Mouse (Mus musculus): ENCODE results near the gene Tchp.

The Tchp gene

DNA sequence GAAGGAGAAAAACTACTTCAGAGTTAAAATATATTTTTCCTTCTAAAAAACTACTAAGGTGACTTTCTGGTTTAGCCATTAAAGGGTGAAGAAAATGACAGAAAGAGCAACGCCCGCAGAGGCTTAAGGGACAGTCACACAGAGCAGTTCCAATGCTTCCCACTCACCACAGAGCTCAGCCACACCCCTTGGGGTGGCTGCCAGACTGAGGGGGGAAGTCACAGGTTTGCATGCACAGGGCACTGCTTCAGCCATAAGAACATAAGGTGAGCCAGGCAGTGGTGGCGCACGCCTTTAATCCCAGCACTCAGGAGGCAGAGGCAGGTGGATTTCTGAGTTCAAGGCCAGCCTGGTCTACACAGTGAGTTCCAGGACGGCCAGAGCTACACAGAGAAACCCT, 38.0 kb downstream of the Tchp start:
- ChIA-PET CTCF (no interaction called here), POLR2A (interaction anchor here in 2 of 4 experiments (0.5 to 1.8 kb wide), 7 partner anchors 12 to 72 kb away, joined by 3 to 5 read pairs (median 3); partner anchors contain the start of genes Ankrd13a (in 1 of the 2) and Git2 (in 1 of the 2))

GRCm38 (mm10) chr5:114746886-114747285, 39.3 kb downstream of the Tchp start:
- ChIA-PET POLR2A (no interaction called here), CTCF (no interaction called here)

DNA sequence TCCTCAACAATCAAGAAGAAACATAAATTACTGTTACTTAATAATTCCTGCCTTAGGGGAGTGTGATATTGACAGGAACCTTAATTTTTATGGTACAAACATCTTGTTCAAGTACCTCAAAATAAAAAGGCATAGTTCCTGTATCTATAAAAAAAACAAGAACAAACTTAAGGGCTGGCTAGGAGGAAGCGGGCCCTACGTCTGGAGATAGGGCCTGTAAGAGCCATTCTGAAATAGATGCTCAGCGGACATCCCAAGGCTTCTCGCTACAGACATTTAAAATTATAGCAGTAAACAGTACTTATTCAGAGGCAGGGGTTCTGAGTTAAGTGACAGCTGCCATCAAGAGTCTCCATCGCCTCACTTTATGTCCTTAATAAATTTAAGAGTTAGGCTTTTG, 40.0 kb downstream of the Tchp start:
- ChIA-PET POLR2A (interaction anchor here in 1 of 4 experiments (0.6 to 1.5 kb wide), 3 partner anchors 21 to 194 kb away, joined by 3 to 4 read pairs (median 3); partner anchors contain the start of gene 2210016L21Rik), CTCF (no interaction called here)

GRCm38 (mm10) chr5:114750325-114750724, 42.8 kb downstream of the Tchp start:
- ChIA-PET CTCF (no interaction called here), POLR2A (interaction anchor here in 3 of 4 experiments (0.6 to 4.3 kb wide), 3 partner anchors 9 to 38 kb away, joined by 3 to 35 read pairs (median 5); no protein-coding TSS in a partner anchor)

DNA sequence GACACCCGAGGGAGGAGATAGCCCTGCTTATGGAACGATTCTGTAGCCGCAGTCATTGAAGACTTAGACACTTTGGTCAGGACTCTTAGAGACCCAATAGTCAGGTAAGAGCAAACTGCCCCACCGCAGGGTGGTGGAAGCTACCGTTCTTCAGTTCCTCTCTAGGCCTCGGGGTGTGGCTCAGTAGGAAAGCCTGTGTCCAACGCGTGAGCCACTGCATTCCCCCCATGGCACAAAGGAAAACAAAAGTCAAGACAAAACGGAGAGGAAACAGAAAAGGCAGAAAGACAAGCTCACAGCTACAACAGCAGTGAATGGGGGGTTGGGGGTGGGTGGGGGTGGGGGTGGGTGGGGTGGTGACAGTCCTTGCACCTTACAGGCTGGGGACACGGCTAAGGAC, 44.8 kb downstream of the Tchp start:
- ChIA-PET POLR2A (interaction anchor here (0.5 to 4.4 kb wide), 52 partner anchors 8 to 622 kb away, joined by 3 to 52 read pairs (median 5); partner anchors contain the start of genes Ankrd13a (in 3 of the 4), Git2 (in 2 of the 4) and Tchp (in 1 of the 4)), CTCF (interaction anchor here (0.5 to 1.6 kb wide), 9 partner anchors 13 to 488 kb away, joined by 3 to 5 read pairs (median 3); no protein-coding TSS in a partner anchor)

GRCm38 (mm10) chr5:114753384-114753783, 45.8 kb downstream of the Tchp start:
- ChIA-PET CTCF (interaction anchor here in 2 of 4 experiments (0.7 to 1.6 kb wide), 7 partner anchors 12 to 693 kb away, joined by 3 to 5 read pairs (median 4); no protein-coding TSS in a partner anchor), POLR2A (interaction anchor here in 3 of 4 experiments (0.5 to 4.4 kb wide), 36 partner anchors 9 to 457 kb away, joined by 3 to 52 read pairs (median 4); partner anchors contain the start of genes Ankrd13a (in 3 of the 3), Git2 (in 1 of the 3), Gm9936 (in 1 of the 3) and Tchp (in 1 of the 3))

GRCm38 (mm10) chr5:114759536-114760090, 52.1 kb downstream of the Tchp start:
- ChIA-PET POLR2A (interaction anchor here in 3 of 4 experiments (0.5 to 5.2 kb wide), 8 partner anchors 7 to 32 kb away, joined by 3 to 35 read pairs (median 4); no protein-coding TSS in a partner anchor), CTCF (interaction anchor here in 1 of 4 experiments (0.7 kb wide), 1 partner anchor 394 kb away, joined by 3 read pairs; no protein-coding TSS in a partner anchor)

GRCm38 (mm10) chr5:114761980-114762379, 54.4 kb downstream of the Tchp start:
- ChIA-PET CTCF (interaction anchor here in 2 of 4 experiments (0.5 to 0.7 kb wide), 2 partner anchors 20 to 512 kb away, joined by 7 to 9 read pairs; no protein-coding TSS in a partner anchor), POLR2A (interaction anchor here in 3 of 4 experiments (0.6 to 5.2 kb wide), 16 partner anchors 8 to 732 kb away, joined by 3 to 35 read pairs (median 5); partner anchors contain the start of gene Ankrd13a (in 2 of the 3))

DNA sequence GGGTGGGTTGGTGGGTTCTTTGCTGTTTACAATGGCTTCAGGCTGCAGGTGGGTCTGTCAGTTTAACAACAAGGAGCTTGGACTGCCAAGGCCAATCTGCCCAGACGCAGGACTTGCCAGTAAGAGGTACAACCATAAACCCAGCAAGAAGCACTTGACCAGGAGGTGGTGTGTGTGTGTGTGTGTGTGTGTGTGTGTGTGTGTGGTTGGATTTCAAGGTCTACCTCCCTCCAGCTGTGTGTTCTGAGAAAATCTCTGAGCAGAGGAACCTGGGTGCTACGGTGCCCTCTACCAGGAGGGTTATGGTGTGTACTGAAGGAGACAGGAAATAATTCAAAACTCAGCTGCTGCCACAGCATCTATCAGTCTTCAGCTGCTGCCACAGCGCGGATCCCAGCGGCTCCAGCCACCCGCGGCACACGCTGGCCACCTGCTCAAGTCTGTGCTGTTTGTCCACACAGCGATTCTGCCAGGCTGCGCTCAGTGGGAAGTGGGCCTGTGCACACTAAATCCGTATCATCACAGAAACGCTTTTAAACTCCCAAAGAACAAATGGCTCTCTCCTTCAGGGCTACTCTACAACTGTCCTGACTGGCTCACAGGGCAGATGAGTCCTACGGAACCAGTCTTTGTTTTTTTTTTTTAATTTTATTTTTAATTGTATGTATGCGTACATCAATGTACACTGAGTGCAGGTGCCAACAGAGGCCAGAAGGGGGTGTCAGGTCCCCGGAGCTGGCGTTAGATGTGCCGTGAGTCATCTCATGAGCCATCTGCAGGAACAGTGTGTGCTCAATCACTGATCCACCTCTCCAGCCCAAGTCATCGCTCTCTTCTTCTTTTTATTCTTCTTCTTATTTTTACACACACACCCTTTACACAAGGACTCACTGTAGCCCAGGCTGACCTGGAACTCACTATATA, 57.5 kb downstream of the Tchp start:
- ChIA-PET CTCF (interaction anchor here (0.5 to 2.1 kb wide), 8 partner anchors 9 to 522 kb away, joined by 3 to 10 read pairs (median 6); partner anchors contain the start of gene Gm9936 (in 1 of the 4)), POLR2A (interaction anchor here in 3 of 4 experiments (0.6 to 5.2 kb wide), 14 partner anchors 8 to 318 kb away, joined by 3 to 35 read pairs (median 4); no protein-coding TSS in a partner anchor)

- ChIA-PET POLR2A (interaction anchor here in 3 of 4 experiments (0.6 to 3.9 kb wide), 14 partner anchors 14 to 572 kb away, joined by 3 to 26 read pairs (median 4); partner anchors contain the start of gene 2210016L21Rik (in 1 of the 3)), CTCF (interaction anchor here in 2 of 4 experiments (0.6 to 1.4 kb wide), 3 partner anchors 93 to 409 kb away, joined by 3 to 6 read pairs (median 3); no protein-coding TSS in a partner anchor)
These were observed 59.1 kb downstream of the Tchp start for GRCm38 (mm10) chr5:114766686-114767085.

DNA sequence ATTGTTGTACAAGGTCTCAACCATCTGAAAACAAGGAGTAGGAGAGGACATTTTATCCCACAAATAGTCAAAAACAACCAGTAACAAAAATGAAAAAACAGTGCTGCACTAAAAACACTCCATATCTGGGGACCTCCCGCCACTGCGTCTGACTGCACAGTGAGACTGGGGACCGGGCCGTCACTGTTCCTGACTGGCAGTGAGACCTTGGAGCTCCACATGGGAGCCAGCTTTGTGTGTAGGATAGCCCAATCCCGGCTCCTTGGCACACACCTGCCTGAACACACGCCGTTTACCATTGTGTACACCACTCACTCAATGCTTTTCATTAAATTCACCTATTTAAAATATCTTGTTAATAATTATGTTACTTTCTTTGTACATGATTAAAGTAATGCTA, 59.6 kb downstream of the Tchp start:
- POLR2A ChIA-PET = interaction anchor here in 3 of 4 experiments (0.5 to 3.9 kb wide), 20 partner anchors 14 to 572 kb away, joined by 3 to 26 read pairs (median 4); partner anchors contain the start of gene 2210016L21Rik (in 1 of the 3)
- CTCF ChIA-PET = interaction anchor here in 3 of 4 experiments (0.5 to 1.4 kb wide), 4 partner anchors 92 to 693 kb away, joined by 3 read pairs; partner anchors contain the start of gene Kctd10 (in 1 of the 3)

- ChIA-PET CTCF (no interaction called here), POLR2A (interaction anchor here in 2 of 4 experiments (0.6 to 3.9 kb wide), 3 partner anchors 17 to 634 kb away, joined by 3 to 26 read pairs (median 5); no protein-coding TSS in a partner anchor)
These were observed 62.2 kb downstream of the Tchp start for GRCm38 (mm10) chr5:114769786-114770185.

DNA sequence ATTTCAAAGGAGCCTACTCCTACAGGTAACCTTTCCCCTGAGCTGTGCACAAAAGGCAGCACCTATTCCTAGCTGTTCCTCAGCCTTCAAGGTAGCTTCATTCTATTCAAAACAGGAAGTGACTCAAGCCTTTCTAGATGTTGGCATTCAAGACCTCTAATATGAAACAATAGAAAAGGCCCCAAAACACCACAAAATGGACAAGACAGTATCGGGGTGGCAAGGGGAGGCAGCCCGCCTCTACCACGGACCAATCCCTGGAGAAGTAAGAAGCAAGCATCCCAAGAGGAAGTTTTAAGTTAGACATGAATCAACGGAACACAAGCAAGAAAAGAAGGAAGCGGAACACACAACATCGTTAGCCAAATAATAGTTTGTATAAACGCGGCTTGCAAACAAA, 64.2 kb downstream of the Tchp start:
- POLR2A ChIA-PET = interaction anchor here in 2 of 4 experiments (0.7 to 1.2 kb wide), 7 partner anchors 10 to 73 kb away, joined by 3 read pairs; no protein-coding TSS in a partner anchor
- CTCF ChIA-PET = no interaction called here
